Mouse (Mus musculus) stomach, postnatal 0 days (tissue): Measurements from ENCODE around the gene Eefsec.

Source experiments
- CTCF ChIP-seq: IDR thresholded peaks from 2 replicates; pipeline ENCODE4 v1.5.1; 2016; ENCODE audit warnings: antibody characterized with exemption, low read depth, mild to moderate bottlenecking, moderate library complexity
- EP300 ChIP-seq: optimal IDR thresholded peaks from 2 replicates; pipeline ENCODE3; 2016; ENCODE audit warnings: antibody characterized with exemption

GRCm38 (mm10) chr6:88363475-88364012, 82.8 kb downstream of the Eefsec start:
- TF ChIP-seq CTCF (no peak), EP300 (no peak)
